Mouse (Mus musculus) lung, postnatal 0 days (tissue): ENCODE measurements around the gene Ldlrad1. TPM values are rescaled to one million over a fixed set of nuclear protein-coding genes. Genes with fewer than 3 reads are reported as not detected.
A peak's percentile ranks its signal among the peaks of the same experiment; 100 is the strongest.

Experiments used
- ATAC-seq: fragments of 200-750 bp; cut with Nextera tagmentation; 2 replicates; pipeline ENCODE4 v1.8.0; 2017; ENCODE audit warnings: moderate library complexity
- DNase-seq: peaks from one replicate; pipeline ENCODE4 v3.0.0-alpha.2; 2016; ENCODE audit warnings: low spot score
- H3K27ac ChIP-seq: fragments of 300-500 bp; sonication (generic); 2 replicates; pipeline ENCODE4 v1.5.1; 2014; ENCODE audit warnings: antibody characterized with exemption, mild to moderate bottlenecking, low read length, mixed read lengths
- H3K27me3 ChIP-seq: fragments of 300-500 bp; sonication (generic); replicated peaks from 2 replicates; pipeline ENCODE4 v1.6.1; 2014; ENCODE audit warnings: low read length, mixed read lengths; ENCODE audit not compliant: insufficient read depth
- H3K36me3 ChIP-seq: fragments of 300-500 bp; sonication (generic); 2 replicates; pipeline ENCODE4 v1.6.1; 2014; ENCODE audit warnings: low read length, mixed read lengths; ENCODE audit not compliant: insufficient read depth
- H3K4me1 ChIP-seq: fragments of 300-500 bp; sonication (generic); 2 replicates; pipeline ENCODE4 v1.6.1; 2014; ENCODE audit warnings: antibody characterized with exemption, low read depth, low read length, mixed read lengths; ENCODE audit not compliant: insufficient read depth
- H3K4me2 ChIP-seq: fragments of 300-500 bp; sonication (generic); replicated peaks from 2 replicates; pipeline ENCODE4 v1.6.1; 2014; ENCODE audit warnings: low read depth, mild to moderate bottlenecking, low read length, moderate library complexity, mixed read lengths
- H3K4me3 ChIP-seq: fragments of 300-500 bp; sonication (generic); 2 replicates; pipeline ENCODE4 v1.5.1; 2014; ENCODE audit warnings: low read depth, low read length
- H3K9ac ChIP-seq: fragments of 300-500 bp; sonication (generic); replicated peaks from 2 replicates; pipeline ENCODE4 v1.6.1; 2014; ENCODE audit warnings: low read depth, mild to moderate bottlenecking
- H3K9me3 ChIP-seq: fragments of 300-500 bp; sonication (generic); 2 replicates; pipeline ENCODE4 v1.6.1; 2016; ENCODE audit warnings: low read length, mixed read lengths
- CTCF ChIP-seq: IDR thresholded peaks from 2 replicates; pipeline ENCODE4 v1.5.1; 2016; ENCODE audit warnings: antibody characterized with exemption, mild to moderate bottlenecking
- EP300 ChIP-seq: IDR thresholded peaks from 2 replicates; pipeline ENCODE4 v1.6.1; 2016; ENCODE audit warnings: antibody characterized with exemption, mild to moderate bottlenecking, control low read depth
- WGBS: fragments of 180-500 bp; shearing (Covaris S2); extraction: QIAGEN DNeasy Blood & Tissue Kit; methylation state at CpG from one replicate; pipeline ENCODE4 v1.1.7; 2014; 5-methylcytosine and 5-hydroxymethylcytosine counted together
- polyA plus RNA-seq: library from polyadenylated mRNA; unstranded; fragments of >200 nt; fragmentation: Nextera tagmentation; extraction: Ambion mirVana; gene quantifications from 2 replicates; pipeline ENCODE4 v1.2.1, GENCODE M21; 2015

The Ldlrad1 gene
- polyA plus RNA-seq, 1 experiment from 2014 or later = 3.5 TPM

GRCm38 (mm10) chr4:107217574-107217973 is 8.6 kb downstream of the Ldlrad1 start:
- peak; percentile 23; the same call in 1 of the 2 replicates for ATAC-seq
- 48% methylated on average over 9 of the region's 9 CpGs for WGBS
- no peak overlapping the region for H3K4me2 ChIP-seq
- no peak overlapping the region for H3K4me3 ChIP-seq
- no peak overlapping the region for H3K27ac ChIP-seq
- no peaks in the 10 kb centered on the region for H3K27me3 ChIP-seq
- no peak overlapping the region for H3K9ac ChIP-seq
- no peak for DNase-seq
- TF ChIP-seq CTCF = no peak
- H3K36me3 ChIP-seq = no peaks in the 10 kb centered on the region
- H3K9me3 ChIP-seq = no peaks in the 10 kb centered on the region
- H3K4me1 ChIP-seq = no peaks in the 10 kb centered on the region

- no peak for ATAC-seq
- H3K9me3 ChIP-seq = no peaks in the 10 kb centered on the region
- no peak overlapping the region for H3K9ac ChIP-seq
- TF ChIP-seq CTCF = no peak
- TF ChIP-seq EP300 = no peak
- no peak overlapping the region for H3K4me3 ChIP-seq
- H3K27ac ChIP-seq = no peak overlapping the region
- no peaks in the 10 kb centered on the region for H3K27me3 ChIP-seq
- no peak overlapping the region for H3K4me2 ChIP-seq
- H3K36me3 ChIP-seq = no peaks in the 10 kb centered on the region
- 53% methylated on average over 5 of the region's 5 CpGs for WGBS
- no peaks in the 10 kb centered on the region for H3K4me1 ChIP-seq
- DNase-seq = no peak
Observed at GRCm38 (mm10) chr4:107221524-107221923, 12.5 kb downstream of the Ldlrad1 start.

GRCm38 (mm10) chr4:107223225-107224204 is 14.5 kb downstream of the Ldlrad1 start:
- Histone ChIP-seq H3K9me3 (no peaks in the 10 kb centered on the region), H3K4me3 (no peak overlapping the region), H3K9ac (no peak overlapping the region), H3K4me2 (no peak overlapping the region), H3K27ac (no peak overlapping the region), H3K27me3 (no peaks in the 10 kb centered on the region), H3K36me3 (no peaks in the 10 kb centered on the region), H3K4me1 (no peaks in the 10 kb centered on the region)
- 65% methylated on average over 11 of the region's 11 CpGs for WGBS
- peak; percentile 71 for DNase-seq
- no peak for TF ChIP-seq EP300
- TF ChIP-seq CTCF = no peak
- peak; percentile 92 for ATAC-seq

- WGBS = 84% methylated on average over 2 of the region's 2 CpGs
- Histone ChIP-seq H3K4me2 (no peak overlapping the region), H3K9ac (no peak overlapping the region), H3K4me3 (no peak overlapping the region), H3K27me3 (no peaks in the 10 kb centered on the region), H3K27ac (no peak overlapping the region), H3K36me3 (no peaks in the 10 kb centered on the region), H3K9me3 (no peaks in the 10 kb centered on the region), H3K4me1 (peaks cover 5% of the 10 kb centered on the region; the same call in 1 of the 2 replicates)
- ATAC-seq (no peak), DNase-seq (no peak)
- TF ChIP-seq EP300 (no peak), CTCF (no peak)
Observed at GRCm38 (mm10) chr4:107226313-107226712, 17.3 kb downstream of the Ldlrad1 start.

GRCm38 (mm10) chr4:107232219-107232618 is 23.2 kb downstream of the Ldlrad1 start:
- no peak overlapping the region for H3K4me2 ChIP-seq
- H3K4me1 ChIP-seq = peaks cover 6% of the 10 kb centered on the region; the same call in 1 of the 2 replicates
- no peak overlapping the region for H3K27ac ChIP-seq
- no peak overlapping the region for H3K4me3 ChIP-seq
- H3K36me3 ChIP-seq = peaks cover 12% of the 10 kb centered on the region
- no peaks in the 10 kb centered on the region for H3K9me3 ChIP-seq
- DNase-seq = peak; percentile 77
- no peak for TF ChIP-seq CTCF
- TF ChIP-seq EP300 = no peak; the same call in 1 of the 2 replicates
- H3K27me3 ChIP-seq = no peaks in the 10 kb centered on the region
- ATAC-seq = peak; percentile 91
- WGBS = 42% methylated on average over 3 of the region's 3 CpGs
- no peak overlapping the region for H3K9ac ChIP-seq

GRCm38 (mm10) chr4:107238253-107238652 is 29.3 kb downstream of the Ldlrad1 start:
- TF ChIP-seq EP300 (no peak), CTCF (no peak)
- WGBS = 93% methylated on average over 2 of the region's 2 CpGs
- Histone ChIP-seq H3K9me3 (no peaks in the 10 kb centered on the region), H3K9ac (no peak overlapping the region), H3K4me1 (no peaks in the 10 kb centered on the region), H3K36me3 (peaks cover 22% of the 10 kb centered on the region), H3K4me3 (no peak overlapping the region), H3K4me2 (no peak overlapping the region), H3K27me3 (no peaks in the 10 kb centered on the region), H3K27ac (no peak overlapping the region)
- DNase-seq (no peak), ATAC-seq (no peak)
